Mouse (Mus musculus): Measurements from ENCODE around the gene Zfp13. TPM values are rescaled to one million over a fixed set of nuclear protein-coding genes. Genes with fewer than 3 reads are reported as not detected.
"Not testable (repeated sequence)": the region's sequence is repeated elsewhere in the genome, so short reads cannot be mapped to it uniquely, and the experiment has no call there.

Zfp13 gene
- polyA plus RNA-seq, 1 experiment from 2014 or later = 29.4 TPM

- not testable (repeated sequence) for H3K27ac ChIP-seq (ENCODE audit: low read length); H3K4me1 ChIP-seq (ENCODE audit: control insufficient read depth, insufficient read depth, low read length); H3K4me3 ChIP-seq (ENCODE audit: low read depth, low read length); H3K36me3 ChIP-seq (ENCODE audit: control insufficient read depth, insufficient read depth, low read length); H3K4me2 ChIP-seq (ENCODE audit: low read length); ATAC-seq; H3K9me3 ChIP-seq (replicated peaks; ENCODE audit: control insufficient read depth, low read length, poor library complexity, severe bottlenecking); H3K9ac ChIP-seq (ENCODE audit: low read depth, low read length)
- 1% methylated on average over 15 of the region's 29 CpGs for WGBS
- peaks cover 38% of the 10 kb centered on the region for H3K27me3 ChIP-seq (ENCODE audit: control insufficient read depth, insufficient read depth, low read depth, low read length)
Measured at GRCm38 (mm10) chr17:23535046-23535788, 64.1 kb downstream of the Zfp13 start.

- not testable (repeated sequence) for H3K27ac ChIP-seq (ENCODE audit: low read length); H3K9ac ChIP-seq (ENCODE audit: low read depth, low read length); H3K9me3 ChIP-seq (replicated peaks; ENCODE audit: control insufficient read depth, low read length, poor library complexity, severe bottlenecking); H3K4me3 ChIP-seq (ENCODE audit: low read depth, low read length); H3K4me2 ChIP-seq (ENCODE audit: low read length); H3K36me3 ChIP-seq (ENCODE audit: control insufficient read depth, insufficient read depth, low read length); H3K4me1 ChIP-seq (ENCODE audit: control insufficient read depth, insufficient read depth, low read length); ATAC-seq
- H3K27me3 ChIP-seq (ENCODE audit: control insufficient read depth, insufficient read depth, low read depth, low read length) = peaks cover 24% of the 10 kb centered on the region
- WGBS = 9% methylated on average over 10 of the region's 23 CpGs
Measured at GRCm38 (mm10) chr17:23533591-23534490, 65.4 kb downstream of the Zfp13 start.

- not testable (repeated sequence) for H3K9me3 ChIP-seq (replicated peaks; ENCODE audit: control insufficient read depth, low read length, poor library complexity, severe bottlenecking); H3K4me2 ChIP-seq (ENCODE audit: low read length); ATAC-seq; H3K4me3 ChIP-seq (ENCODE audit: low read depth, low read length); H3K36me3 ChIP-seq (ENCODE audit: control insufficient read depth, insufficient read depth, low read length); H3K4me1 ChIP-seq (ENCODE audit: control insufficient read depth, insufficient read depth, low read length); H3K27me3 ChIP-seq (ENCODE audit: control insufficient read depth, insufficient read depth, low read depth, low read length); H3K27ac ChIP-seq (ENCODE audit: low read length); H3K9ac ChIP-seq (ENCODE audit: low read depth, low read length)
- WGBS = 32% methylated on average over 1 of the region's 1 CpGs
Measured at GRCm38 (mm10) chr17:23531408-23531807, 67.9 kb downstream of the Zfp13 start.

Other genes starting within 250 kb of the Zfp13 start
- not detected in 2 replicates for gene Vmn2r116, start 214.9 kb downstream of the Zfp13 start, polyA plus RNA-seq (2015; fragmentation: Nextera tagmentation; extraction: Ambion mirVana)
- gene Vmn2r117, start 119.8 kb downstream of the Zfp13 start, polyA plus RNA-seq (2015; fragmentation: Nextera tagmentation; extraction: Ambion mirVana) = not detected in 2 replicates
- gene Zfp213, start 35.2 kb downstream of the Zfp13 start, polyA plus RNA-seq (2015; fragmentation: Nextera tagmentation; extraction: Ambion mirVana) = 16.0 and 17.9 TPM in 2 replicates
- gene Zscan10, start 1.4 kb upstream of the Zfp13 start, polyA plus RNA-seq (2015; fragmentation: Nextera tagmentation; extraction: Ambion mirVana) = not detected in 2 replicates
- 0.94 and 1.6 TPM in 2 replicates for gene Mmp25, start 45.8 kb upstream of the Zfp13 start, polyA plus RNA-seq (2015; fragmentation: Nextera tagmentation; extraction: Ambion mirVana)
- gene Bicdl2, start 61.0 kb upstream of the Zfp13 start, polyA plus RNA-seq (2015; fragmentation: Nextera tagmentation; extraction: Ambion mirVana) = 0.15 TPM in 1 of 2 replicates, not detected in the other
- gene Hcfc1r1, start 74.1 kb upstream of the Zfp13 start, polyA plus RNA-seq (2015; fragmentation: Nextera tagmentation; extraction: Ambion mirVana) = 129 and 137 TPM in 2 replicates
- gene Thoc6, start 74.4 kb upstream of the Zfp13 start, polyA plus RNA-seq (2015; fragmentation: Nextera tagmentation; extraction: Ambion mirVana) = 34.4 and 36.0 TPM in 2 replicates
- gene Tnfrsf12a, start 78.0 kb upstream of the Zfp13 start, polyA plus RNA-seq (2015; fragmentation: Nextera tagmentation; extraction: Ambion mirVana) = 2.5 and 2.6 TPM in 2 replicates
- gene Cldn6, start 79.8 kb upstream of the Zfp13 start, polyA plus RNA-seq (2015; fragmentation: Nextera tagmentation; extraction: Ambion mirVana) = 0.52 and 1.2 TPM in 2 replicates
- 0.62 and 0.67 TPM in 2 replicates for gene Cldn9, start 84.5 kb upstream of the Zfp13 start, polyA plus RNA-seq (2015; fragmentation: Nextera tagmentation; extraction: Ambion mirVana)
- 0.07 and 0.19 TPM in 2 replicates for gene 1520401A03Rik, start 123.3 kb upstream of the Zfp13 start, polyA plus RNA-seq (2015; fragmentation: Nextera tagmentation; extraction: Ambion mirVana)
- 17.9 and 19.7 TPM in 2 replicates for gene Pkmyt1, start 126.8 kb upstream of the Zfp13 start, polyA plus RNA-seq (2015; fragmentation: Nextera tagmentation; extraction: Ambion mirVana)
- gene Paqr4, start 141.4 kb upstream of the Zfp13 start, polyA plus RNA-seq (2015; fragmentation: Nextera tagmentation; extraction: Ambion mirVana) = 70.9 and 75.7 TPM in 2 replicates
- 1.6 and 1.8 TPM in 2 replicates for gene Kremen2, start 146.3 kb upstream of the Zfp13 start, polyA plus RNA-seq (2015; fragmentation: Nextera tagmentation; extraction: Ambion mirVana)
- 205 and 220 TPM in 2 replicates for gene Flywch1, start 172.1 kb upstream of the Zfp13 start, polyA plus RNA-seq (2015; fragmentation: Nextera tagmentation; extraction: Ambion mirVana)
- 76.8 and 81.3 TPM in 2 replicates for gene Flywch2, start 186.6 kb upstream of the Zfp13 start, polyA plus RNA-seq (2015; fragmentation: Nextera tagmentation; extraction: Ambion mirVana)
- 467 and 529 TPM in 2 replicates for gene Srrm2, start 191.0 kb upstream of the Zfp13 start, polyA plus RNA-seq (2015; fragmentation: Nextera tagmentation; extraction: Ambion mirVana)
- gene Elob, start 229.6 kb upstream of the Zfp13 start, polyA plus RNA-seq (2015; fragmentation: Nextera tagmentation; extraction: Ambion mirVana) = 1,162 and 1,206 TPM in 2 replicates
- gene Prss33, start 236.6 kb upstream of the Zfp13 start, polyA plus RNA-seq (2015; fragmentation: Nextera tagmentation; extraction: Ambion mirVana) = 0.18 TPM in 1 of 2 replicates, not detected in the other
- gene Prss32, start 244.4 kb upstream of the Zfp13 start, polyA plus RNA-seq (2015; fragmentation: Nextera tagmentation; extraction: Ambion mirVana) = not detected in 2 replicates
- gene Prss41, start 244.7 kb upstream of the Zfp13 start, polyA plus RNA-seq (2015; fragmentation: Nextera tagmentation; extraction: Ambion mirVana) = 0.88 and 1.6 TPM in 2 replicates